Mouse (Mus musculus) heart, embryonic 15.5 days (tissue): ENCODE data around the gene Plekhg5. TPM values are rescaled to one million over a fixed set of nuclear protein-coding genes. Genes with fewer than 3 reads are reported as not detected.
A peak's percentile ranks its signal among the peaks of the same experiment; 100 is the strongest.

Source experiments
- ATAC-seq: fragments of 200-750 bp; cut with Nextera tagmentation; replicated peaks from 2 replicates; pipeline ENCODE4 v1.8.0; 2017; ENCODE audit warnings: low read depth, moderate TSS enrichment; ENCODE audit not compliant: insufficient number of reproducible peaks, insufficient read depth, low FRiP score
- H3K27ac ChIP-seq: fragments of 300-500 bp; sonication (generic); 2 replicates; pipeline ENCODE4 v1.5.1; 2015; ENCODE audit warnings: mild to moderate bottlenecking, inconsistent platforms
- H3K27me3 ChIP-seq: fragments of 300-500 bp; sonication (generic); 2 replicates; pipeline ENCODE4 v1.6.1; 2015; ENCODE audit warnings: inconsistent platforms
- H3K36me3 ChIP-seq: fragments of 300-500 bp; sonication (generic); 2 replicates; pipeline ENCODE4 v1.6.1; 2015; ENCODE audit warnings: mild to moderate bottlenecking, inconsistent platforms
- H3K4me1 ChIP-seq: fragments of 300-500 bp; sonication (generic); replicated peaks from 2 replicates; pipeline ENCODE4 v1.6.1; 2015; ENCODE audit warnings: inconsistent platforms
- H3K4me2 ChIP-seq: fragments of 300-500 bp; sonication (generic); 2 replicates; pipeline ENCODE4 v1.6.1; 2015; ENCODE audit warnings: inconsistent platforms, mild to moderate bottlenecking, moderate library complexity
- H3K4me3 ChIP-seq: fragments of 300-500 bp; sonication (generic); 2 replicates; pipeline ENCODE4 v1.5.1; 2015; ENCODE audit warnings: mild to moderate bottlenecking, inconsistent platforms
- H3K9ac ChIP-seq: fragments of 300-500 bp; sonication (generic); 2 replicates; pipeline ENCODE4 v1.6.1; 2015; ENCODE audit warnings: mild to moderate bottlenecking, inconsistent platforms
- H3K9me3 ChIP-seq: fragments of 300-500 bp; sonication (generic); replicated peaks from 2 replicates; pipeline ENCODE4 v1.6.1; 2016; ENCODE audit warnings: inconsistent platforms
- WGBS: fragments of 180-500 bp; shearing (Covaris S2); methylation state at CpG from one replicate; pipeline ENCODE4 v1.1.7; 2015; ENCODE audit warnings: mixed read lengths; 5-methylcytosine and 5-hydroxymethylcytosine counted together
- polyA plus RNA-seq: library from polyadenylated mRNA; unstranded; fragments of >200 nt; fragmentation: Nextera tagmentation; extraction: Ambion mirVana; gene quantifications from 2 replicates; pipeline ENCODE4 v1.2.1, GENCODE M21; 2015

The Plekhg5 gene
- polyA plus RNA-seq, 1 experiment from 2014 or later: 11.1 TPM

- Histone ChIP-seq H3K36me3 (peaks cover 34% of the 10 kb centered on the region), H3K4me2 (no peak overlapping the region), H3K4me1 (peaks cover 24% of the 10 kb centered on the region), H3K27me3 (no peaks in the 10 kb centered on the region), H3K27ac (peak overlapping the region; percentile 43; the same call in 1 of the 2 replicates), H3K4me3 (no peak overlapping the region), H3K9ac (no peak overlapping the region), H3K9me3 (no peaks in the 10 kb centered on the region)
- 92% methylated on average over 16 of the region's 16 CpGs for WGBS
- ATAC-seq: no peak
Observed at GRCm38 (mm10) chr4:152101921-152102320, 29.6 kb downstream of the Plekhg5 start.

- 45% methylated on average over 7 of the region's 7 CpGs for WGBS
- peaks cover 34% of the 10 kb centered on the region for H3K36me3 ChIP-seq
- H3K4me2 ChIP-seq: no peak overlapping the region
- H3K9ac ChIP-seq: no peak overlapping the region
- no peak overlapping the region for H3K27ac ChIP-seq
- no peaks in the 10 kb centered on the region for H3K9me3 ChIP-seq
- H3K27me3 ChIP-seq: no peaks in the 10 kb centered on the region
- peaks cover 33% of the 10 kb centered on the region for H3K4me1 ChIP-seq
- no peak for ATAC-seq
- H3K4me3 ChIP-seq: no peak overlapping the region
Observed at GRCm38 (mm10) chr4:152103025-152103424, 30.7 kb downstream of the Plekhg5 start.

GRCm38 (mm10) chr4:152106746-152107145 is 34.4 kb downstream of the Plekhg5 start:
- 63% methylated on average over 9 of the region's 9 CpGs for WGBS
- no peak overlapping the region for H3K27ac ChIP-seq
- no peak overlapping the region for H3K9ac ChIP-seq
- H3K9me3 ChIP-seq: no peaks in the 10 kb centered on the region
- H3K27me3 ChIP-seq: no peaks in the 10 kb centered on the region
- H3K4me3 ChIP-seq: no peak overlapping the region
- peaks cover 55% of the 10 kb centered on the region for H3K36me3 ChIP-seq
- ATAC-seq: no peak
- peaks cover 22% of the 10 kb centered on the region for H3K4me1 ChIP-seq
- no peak overlapping the region for H3K4me2 ChIP-seq

- Histone ChIP-seq H3K9me3 (no peaks in the 10 kb centered on the region), H3K4me2 (peak overlapping the region; percentile 68), H3K27ac (0 out of 2 replicates have a peak overlapping the region, but pooled peaks have one; percentile 33), H3K27me3 (no peaks in the 10 kb centered on the region), H3K4me1 (peaks cover 18% of the 10 kb centered on the region), H3K9ac (0 out of 2 replicates have a peak overlapping the region, but pooled peaks have one; percentile 23), H3K4me3 (peak overlapping the region; percentile 39), H3K36me3 (peaks cover 52% of the 10 kb centered on the region)
- ATAC-seq: peak; percentile 68
- WGBS: 18% methylated on average over 24 of the region's 24 CpGs
Observed at GRCm38 (mm10) chr4:152107493-152107892, 35.2 kb downstream of the Plekhg5 start.

- peak overlapping the region; percentile 68 for H3K4me2 ChIP-seq
- H3K9me3 ChIP-seq: no peaks in the 10 kb centered on the region
- H3K27ac ChIP-seq: 0 out of 2 replicates have a peak overlapping the region, but pooled peaks have one; percentile 33
Observed at GRCm38 (mm10) chr4:152107971-152108509, 35.7 kb downstream of the Plekhg5 start.

GRCm38 (mm10) chr4:152108673-152109072 is 36.4 kb downstream of the Plekhg5 start:
- Histone ChIP-seq H3K9me3 (no peaks in the 10 kb centered on the region), H3K27me3 (peaks cover 1% of the 10 kb centered on the region; the same call in 1 of the 2 replicates), H3K4me2 (peak overlapping the region; percentile 68; the same call in 1 of the 2 replicates), H3K4me1 (peaks cover 18% of the 10 kb centered on the region), H3K4me3 (peak overlapping the region; percentile 39; the same call in 1 of the 2 replicates), H3K36me3 (peaks cover 50% of the 10 kb centered on the region), H3K9ac (no peak overlapping the region), H3K27ac (no peak overlapping the region)
- no peak for ATAC-seq
- 86% methylated on average over 5 of the region's 5 CpGs for WGBS

More at GRCm38 (mm10) chr4:152107971-152108509, 35.7 kb downstream of the Plekhg5 start:
- WGBS: 27% methylated on average over 30 of the region's 30 CpGs
- H3K4me3 ChIP-seq: peak overlapping the region; percentile 39
- no peak overlapping the region for H3K9ac ChIP-seq
- peaks cover 18% of the 10 kb centered on the region for H3K4me1 ChIP-seq
- ATAC-seq: peak; percentile 87
- H3K36me3 ChIP-seq: peaks cover 48% of the 10 kb centered on the region
- H3K27me3 ChIP-seq: no peaks in the 10 kb centered on the region

GRCm38 (mm10) chr4:152109509-152109908 is 37.2 kb downstream of the Plekhg5 start:
- peaks cover 18% of the 10 kb centered on the region for H3K4me1 ChIP-seq
- WGBS: 75% methylated on average over 3 of the region's 3 CpGs
- peaks cover 9% of the 10 kb centered on the region for H3K27me3 ChIP-seq
- H3K9me3 ChIP-seq: no peaks in the 10 kb centered on the region
- H3K36me3 ChIP-seq: peaks cover 49% of the 10 kb centered on the region
- H3K27ac ChIP-seq: no peak overlapping the region
- no peak overlapping the region for H3K4me2 ChIP-seq
- no peak overlapping the region for H3K9ac ChIP-seq
- no peak for ATAC-seq
- H3K4me3 ChIP-seq: no peak overlapping the region

- WGBS: 62% methylated on average over 4 of the region's 4 CpGs
- peaks cover 25% of the 10 kb centered on the region for H3K4me1 ChIP-seq
- H3K9ac ChIP-seq: no peak overlapping the region
- H3K36me3 ChIP-seq: peaks cover 50% of the 10 kb centered on the region
- ATAC-seq: no peak
- H3K4me2 ChIP-seq: no peak overlapping the region
- H3K9me3 ChIP-seq: no peaks in the 10 kb centered on the region
- H3K27me3 ChIP-seq: peaks cover 21% of the 10 kb centered on the region
- H3K27ac ChIP-seq: no peak overlapping the region
- no peak overlapping the region for H3K4me3 ChIP-seq
Observed at GRCm38 (mm10) chr4:152110689-152111088, 38.4 kb downstream of the Plekhg5 start.

- H3K27ac ChIP-seq: no peak overlapping the region
- peaks cover 44% of the 10 kb centered on the region for H3K36me3 ChIP-seq
- no peaks in the 10 kb centered on the region for H3K9me3 ChIP-seq
- no peak overlapping the region for H3K9ac ChIP-seq
- H3K4me3 ChIP-seq: no peak overlapping the region
- 88% methylated on average over 9 of the region's 9 CpGs for WGBS
- ATAC-seq: no peak
- H3K4me2 ChIP-seq: no peak overlapping the region
- peaks cover 38% of the 10 kb centered on the region for H3K27me3 ChIP-seq
- peaks cover 29% of the 10 kb centered on the region for H3K4me1 ChIP-seq
Observed at GRCm38 (mm10) chr4:152112329-152112728, 40.0 kb downstream of the Plekhg5 start.

- H3K4me3 ChIP-seq: no peak overlapping the region
- ATAC-seq: no peak
- WGBS: 74% methylated on average over 16 of the region's 16 CpGs
- H3K27me3 ChIP-seq: peaks cover 55% of the 10 kb centered on the region
- peaks cover 15% of the 10 kb centered on the region for H3K4me1 ChIP-seq
- no peaks in the 10 kb centered on the region for H3K9me3 ChIP-seq
- peaks cover 42% of the 10 kb centered on the region for H3K36me3 ChIP-seq
- no peak overlapping the region for H3K4me2 ChIP-seq
- H3K27ac ChIP-seq: no peak overlapping the region
- H3K9ac ChIP-seq: no peak overlapping the region
Observed at GRCm38 (mm10) chr4:152114080-152114479, 41.8 kb downstream of the Plekhg5 start.

GRCm38 (mm10) chr4:152115921-152116612 is 43.8 kb downstream of the Plekhg5 start, which contains the start of gene Tnfrsf25:
Tnfrsf25 (plus strand) TSS chr4:152115934.
- Histone ChIP-seq H3K9me3 (no peaks in the 10 kb centered on the region), H3K27ac (no peak within 1 kb of the TSS), H3K36me3 (peaks cover 29% of the 10 kb centered on the region), H3K4me2 (peak within 1 kb of the TSS; percentile 59), H3K9ac (peak within 1 kb of the TSS; percentile 35; the same call in 1 of the 2 replicates), H3K4me3 (peak within 1 kb of the TSS; percentile 30), H3K27me3 (peaks cover 75% of the 10 kb centered on the region), H3K4me1 (peaks cover 32% of the 10 kb centered on the region)
- 6% methylated on average over 30 of the region's 30 CpGs for WGBS
- ATAC-seq: peak; percentile 19; the same call in 1 of the 2 replicates
